Mouse (Mus musculus) forebrain, embryonic 12.5 days (tissue): ENCODE data around the gene Kcnn1. TPM values are rescaled to one million over a fixed set of nuclear protein-coding genes. Genes with fewer than 3 reads are reported as not detected.

Experiments
- ATAC-seq: fragments of 200-750 bp; cut with Nextera tagmentation; 2 replicates; pipeline ENCODE4 v1.8.0; 2017; ENCODE audit warnings: moderate TSS enrichment; ENCODE audit not compliant: low FRiP score
- H3K27ac ChIP-seq: fragments of 300-500 bp; sonication (generic); 2 replicates; pipeline ENCODE4 v1.5.1; 2016; ENCODE audit warnings: mild to moderate bottlenecking
- H3K27me3 ChIP-seq: fragments of 300-500 bp; sonication (generic); 2 replicates; pipeline ENCODE4 v1.6.1; 2016; ENCODE audit warnings: mild to moderate bottlenecking
- H3K36me3 ChIP-seq: fragments of 300-500 bp; sonication (generic); replicated peaks from 2 replicates; pipeline ENCODE4 v1.6.1; 2016; ENCODE audit warnings: mild to moderate bottlenecking
- H3K4me1 ChIP-seq: fragments of 300-500 bp; sonication (generic); 2 replicates; pipeline ENCODE4 v1.6.1; 2016
- H3K4me2 ChIP-seq: fragments of 300-500 bp; sonication (generic); 2 replicates; pipeline ENCODE4 v1.6.1; 2016; ENCODE audit warnings: mild to moderate bottlenecking, moderate library complexity
- H3K4me3 ChIP-seq: fragments of 300-500 bp; sonication (generic); replicated peaks from 2 replicates; pipeline ENCODE4 v1.5.1; 2016; ENCODE audit warnings: mild to moderate bottlenecking
- H3K9ac ChIP-seq: fragments of 300-500 bp; sonication (generic); 2 replicates; pipeline ENCODE4 v1.6.1; 2016; ENCODE audit warnings: mild to moderate bottlenecking
- H3K9me3 ChIP-seq: fragments of 300-500 bp; sonication (generic); 2 replicates; pipeline ENCODE4 v1.6.1; 2016
- WGBS: fragments of 180-500 bp; shearing (Covaris S2); methylation state at CpG from one replicate; pipeline ENCODE4 v1.1.7; 2016; 5-methylcytosine and 5-hydroxymethylcytosine counted together
- polyA plus RNA-seq: library from polyadenylated mRNA; unstranded; fragments of >200 nt; fragmentation: Nextera tagmentation; extraction: Ambion mirVana; gene quantifications from 2 replicates; pipeline ENCODE4 v1.2.1, GENCODE M21; 2016

Gene Kcnn1
- polyA plus RNA-seq: 14.4 and 16.3 TPM in 2 replicates

DNA sequence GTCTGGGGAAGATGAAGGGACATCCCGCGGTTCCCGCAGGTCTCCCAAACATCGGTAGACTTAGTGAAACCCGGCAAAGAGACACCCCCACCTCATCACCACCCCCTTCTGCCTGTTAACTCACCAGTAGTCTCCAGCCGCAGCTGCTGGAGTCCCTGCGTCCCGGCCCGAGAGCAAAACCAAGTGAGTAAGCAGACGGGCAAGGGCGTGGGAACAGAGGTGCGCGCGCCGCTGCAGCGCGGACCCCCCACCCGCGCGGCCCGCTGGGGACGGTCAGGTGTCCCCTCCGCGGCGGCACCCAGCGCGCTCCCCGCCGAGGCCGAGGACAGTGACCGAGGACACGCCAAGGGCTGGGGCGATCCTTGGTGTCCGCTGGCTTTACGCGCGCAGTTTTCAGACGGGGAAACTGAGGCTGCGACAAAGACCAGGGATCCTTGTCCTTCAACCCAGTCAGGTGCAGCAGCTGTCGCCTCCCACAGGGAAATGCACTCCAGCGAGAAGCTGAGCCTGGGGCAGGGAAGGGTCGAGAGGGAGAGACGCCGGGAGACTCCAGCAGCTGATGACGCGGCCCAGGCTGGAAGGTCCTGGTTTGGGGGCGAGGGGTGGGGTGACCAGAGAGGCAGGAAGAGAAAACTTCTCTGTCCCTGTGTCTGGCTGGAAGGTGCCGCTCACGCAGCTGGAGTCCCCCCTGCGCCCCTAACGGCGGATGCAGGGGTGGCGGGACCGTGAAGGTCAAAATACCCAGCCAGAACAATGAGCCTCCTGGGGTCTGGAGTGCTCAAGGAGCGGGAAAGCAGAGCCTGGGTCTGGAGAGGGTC lies at the start of gene Kcnn1:
Gene Kcnn1 (minus strand): TSS at position 435 of the 818 bp plus-strand sequence.
- ATAC-seq: no peak
- peaks cover 66% of the 10 kb centered on the region for H3K4me1 ChIP-seq
- under 1% methylated on average over 55 of the region's 55 CpGs for WGBS

DNA sequence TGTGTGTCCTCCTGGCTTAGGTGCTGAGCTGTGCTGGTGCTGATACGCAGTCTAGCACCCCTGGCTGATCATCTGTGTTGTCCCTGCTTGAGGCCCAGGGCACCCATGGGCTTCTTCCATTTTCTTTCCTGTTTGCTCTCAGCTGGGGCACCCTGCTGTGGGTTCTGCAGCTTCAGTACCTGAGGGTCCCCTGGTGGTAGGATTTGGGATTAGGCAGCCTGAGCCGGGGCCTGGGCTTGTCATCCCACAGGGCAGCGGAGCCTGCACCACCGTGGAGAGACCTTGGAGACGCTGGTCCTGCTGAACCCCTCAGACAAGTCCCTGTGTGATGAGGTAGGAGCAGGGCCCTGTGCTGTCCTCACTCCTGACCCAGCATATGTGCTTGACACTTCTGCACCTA lies 48.5 kb upstream of the Kcnn1 start:
- H3K36me3 ChIP-seq: peaks cover 61% of the 10 kb centered on the region
- 72% methylated on average over 5 of the region's 5 CpGs for WGBS

More for the DNA sequence above, at the start of gene Kcnn1:
- Histone ChIP-seq H3K36me3 (peaks cover 6% of the 10 kb centered on the region), H3K4me3 (peak within 1 kb of the TSS; percentile 58), H3K9ac (peak within 1 kb of the TSS; percentile 74), H3K4me2 (peak within 1 kb of the TSS; percentile 85), H3K27me3 (peaks cover 26% of the 10 kb centered on the region), H3K27ac (peak within 1 kb of the TSS; percentile 97), H3K9me3 (no peaks in the 10 kb centered on the region)

DNA sequence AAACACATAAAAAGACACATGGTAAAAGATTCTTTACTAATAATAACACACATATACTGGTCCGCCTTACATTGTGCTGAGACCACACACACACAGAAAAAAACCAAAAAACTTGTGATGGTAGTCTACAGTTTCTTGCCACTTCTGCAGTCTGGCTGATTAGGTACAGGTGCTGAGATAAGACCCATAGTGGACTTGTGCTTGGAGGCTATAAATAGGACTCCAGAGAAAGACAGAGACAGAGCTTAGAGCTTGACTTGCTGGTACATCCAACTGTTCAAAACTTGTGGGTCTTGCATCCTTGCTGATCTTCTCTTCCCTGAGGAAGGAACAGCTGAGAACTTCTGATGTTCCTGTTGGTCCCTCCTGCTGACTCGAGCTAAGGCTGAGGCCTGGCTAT lies 44.5 kb upstream of the Kcnn1 start:
- Histone ChIP-seq H3K9ac (no peak overlapping the region), H3K4me3 (no peak overlapping the region), H3K9me3 (no peaks in the 10 kb centered on the region), H3K4me1 (peaks cover 22% of the 10 kb centered on the region), H3K4me2 (no peak overlapping the region), H3K36me3 (peaks cover 20% of the 10 kb centered on the region), H3K27me3 (peaks cover 21% of the 10 kb centered on the region), H3K27ac (no peak overlapping the region)
- WGBS: 99% methylated on average over 2 of the region's 2 CpGs
- no peak for ATAC-seq

More for the DNA sequence above, 48.5 kb upstream of the Kcnn1 start:
- Histone ChIP-seq H3K27me3 (no peaks in the 10 kb centered on the region), H3K27ac (no peak overlapping the region), H3K4me1 (peaks cover 12% of the 10 kb centered on the region), H3K9me3 (no peaks in the 10 kb centered on the region), H3K4me3 (no peak overlapping the region), H3K4me2 (no peak overlapping the region), H3K9ac (no peak overlapping the region)
- ATAC-seq: no peak

DNA sequence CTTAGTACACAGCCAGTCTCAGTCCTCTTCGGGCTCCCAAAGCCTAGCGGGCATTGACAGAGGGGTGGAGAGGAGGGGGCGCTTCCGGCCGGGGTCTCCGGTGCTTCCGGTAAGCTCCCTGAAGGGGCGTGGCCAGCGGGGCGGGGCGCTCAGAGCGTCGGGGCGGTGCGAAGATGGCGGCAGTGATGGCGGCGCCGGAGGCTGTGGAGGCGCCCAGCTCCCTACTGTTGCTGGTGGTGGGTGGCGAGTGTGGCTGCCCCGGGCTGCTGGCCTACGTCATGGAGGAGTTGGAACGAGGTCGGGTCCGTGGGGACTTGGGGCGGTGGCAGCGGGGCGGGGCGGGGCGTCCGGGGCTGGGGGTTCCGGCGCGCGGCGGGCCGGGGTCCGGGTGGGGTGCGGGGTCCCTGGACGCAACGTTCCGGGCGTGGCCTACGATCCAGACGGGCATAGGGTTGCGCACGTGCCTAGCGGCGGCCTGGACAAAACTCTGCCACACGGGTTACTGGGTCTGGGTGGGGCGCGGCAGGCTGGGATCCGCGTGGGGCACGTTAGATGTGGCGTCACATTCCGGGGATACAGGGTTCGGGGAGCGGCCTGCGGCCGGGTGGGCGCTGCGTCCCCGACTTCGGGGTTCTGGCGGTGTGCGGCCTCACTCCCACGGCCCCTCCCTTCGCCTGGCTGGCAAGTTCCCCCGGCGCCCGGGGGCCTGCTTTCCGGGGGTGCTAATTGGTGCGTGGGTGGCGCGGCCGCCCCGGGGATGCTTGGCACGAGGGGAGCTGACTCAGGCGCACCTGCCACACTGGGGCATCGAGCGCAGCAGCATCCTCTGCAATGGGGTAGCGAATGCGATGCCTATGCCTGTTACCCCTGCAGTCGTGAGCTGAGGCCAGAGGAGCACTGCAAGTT lies 43.0 kb upstream of the Kcnn1 start, which contains the start of gene Map1s:
Gene Map1s (plus strand): TSS at position 102 of the 906 bp plus-strand sequence.
- Histone ChIP-seq H3K9me3 (no peaks in the 10 kb centered on the region), H3K9ac (peak within 1 kb of the TSS; percentile 94), H3K4me1 (peaks cover 22% of the 10 kb centered on the region), H3K27me3 (peaks cover 28% of the 10 kb centered on the region), H3K4me2 (peak within 1 kb of the TSS; percentile 94), H3K4me3 (peak within 1 kb of the TSS; percentile 92), H3K27ac (peak within 1 kb of the TSS; percentile 89), H3K36me3 (peaks cover 5% of the 10 kb centered on the region)
- peak; percentile 96 for ATAC-seq
- WGBS: under 1% methylated on average over 84 of the region's 86 CpGs

DNA sequence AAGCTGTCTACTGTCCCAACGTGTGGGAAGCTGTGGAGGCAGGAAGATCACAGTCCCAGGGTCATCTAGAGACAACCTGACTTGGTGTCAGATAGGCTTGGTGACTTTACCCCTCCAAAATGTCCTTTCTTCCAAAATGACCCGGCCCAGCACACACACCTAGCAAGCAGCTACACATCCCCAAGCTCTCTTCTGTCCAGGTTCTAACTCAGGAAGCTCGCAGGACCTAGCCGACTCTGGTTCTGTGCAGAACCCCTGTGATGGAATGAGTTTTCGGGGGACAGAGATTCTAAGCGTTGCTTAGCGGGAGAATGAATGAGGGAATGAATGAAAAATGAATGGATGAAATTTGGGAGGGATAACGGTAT lies 42.4 kb upstream of the Kcnn1 start:
- peaks cover 28% of the 10 kb centered on the region for H3K27me3 ChIP-seq
- WGBS: 18% methylated on average over 8 of the region's 8 CpGs

DNA sequence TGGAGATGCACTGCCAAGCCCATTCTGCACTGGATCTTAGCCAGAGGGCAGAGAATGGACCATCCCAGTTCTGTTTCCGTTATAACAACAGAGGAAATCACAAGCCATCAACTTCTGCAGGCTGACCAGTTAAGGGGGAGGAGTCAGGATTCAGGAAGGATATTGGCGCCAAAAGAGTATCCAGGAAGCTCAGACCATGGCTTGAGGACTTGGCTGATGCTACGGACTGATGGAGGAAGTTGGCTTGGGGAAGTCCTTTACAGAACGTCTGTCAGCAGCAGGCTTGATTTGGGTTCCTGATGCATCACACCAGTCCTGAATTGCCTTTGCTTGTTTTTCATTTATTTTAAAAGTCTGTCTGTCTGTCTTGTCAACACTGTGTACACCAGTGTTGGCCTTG lies 41.5 kb upstream of the Kcnn1 start:
- no peak overlapping the region for H3K27ac ChIP-seq
- peaks cover 22% of the 10 kb centered on the region for H3K4me1 ChIP-seq
- no peak overlapping the region for H3K4me2 ChIP-seq
- H3K36me3 ChIP-seq: no peaks in the 10 kb centered on the region; the same call in 1 of the 2 replicates
- WGBS: 67% methylated on average over 4 of the region's 4 CpGs
- H3K4me3 ChIP-seq: no peak overlapping the region
- H3K9ac ChIP-seq: no peak overlapping the region
- peaks cover 28% of the 10 kb centered on the region for H3K27me3 ChIP-seq
- no peak for ATAC-seq
- H3K9me3 ChIP-seq: no peaks in the 10 kb centered on the region

More for the DNA sequence above, 42.4 kb upstream of the Kcnn1 start:
- Histone ChIP-seq H3K9me3 (no peaks in the 10 kb centered on the region), H3K36me3 (no peaks in the 10 kb centered on the region; the same call in 1 of the 2 replicates), H3K4me3 (peak overlapping the region; percentile 92), H3K9ac (peak overlapping the region; percentile 94), H3K4me2 (peak overlapping the region; percentile 94), H3K4me1 (peaks cover 22% of the 10 kb centered on the region), H3K27ac (peak overlapping the region; percentile 89; the same call in 1 of the 2 replicates)
- ATAC-seq: peak; percentile 42

DNA sequence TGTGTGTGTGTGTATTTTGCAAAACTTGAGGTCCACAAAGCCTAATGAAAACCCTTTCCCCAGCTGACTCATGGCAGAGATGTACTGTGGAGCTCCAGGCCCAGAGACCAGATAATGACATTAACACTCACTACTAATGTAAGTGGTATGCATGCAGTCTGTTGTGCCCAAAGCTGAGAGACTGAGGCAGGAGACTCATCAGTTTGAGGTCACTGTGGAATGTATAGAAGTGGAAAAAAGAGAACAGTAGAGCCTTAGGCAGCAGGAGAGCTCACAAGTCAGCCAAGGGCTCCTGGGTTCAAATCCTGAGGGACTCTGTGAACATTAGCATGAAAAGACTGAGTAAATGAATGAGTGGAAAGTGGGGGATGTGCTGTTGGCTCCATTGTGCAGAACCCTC lies 40.5 kb upstream of the Kcnn1 start:
- Histone ChIP-seq H3K9me3 (no peaks in the 10 kb centered on the region), H3K9ac (no peak overlapping the region), H3K36me3 (no peaks in the 10 kb centered on the region), H3K27ac (no peak overlapping the region), H3K4me1 (peaks cover 23% of the 10 kb centered on the region), H3K4me3 (no peak overlapping the region), H3K4me2 (no peak overlapping the region), H3K27me3 (peaks cover 31% of the 10 kb centered on the region)
- ATAC-seq: no peak

DNA sequence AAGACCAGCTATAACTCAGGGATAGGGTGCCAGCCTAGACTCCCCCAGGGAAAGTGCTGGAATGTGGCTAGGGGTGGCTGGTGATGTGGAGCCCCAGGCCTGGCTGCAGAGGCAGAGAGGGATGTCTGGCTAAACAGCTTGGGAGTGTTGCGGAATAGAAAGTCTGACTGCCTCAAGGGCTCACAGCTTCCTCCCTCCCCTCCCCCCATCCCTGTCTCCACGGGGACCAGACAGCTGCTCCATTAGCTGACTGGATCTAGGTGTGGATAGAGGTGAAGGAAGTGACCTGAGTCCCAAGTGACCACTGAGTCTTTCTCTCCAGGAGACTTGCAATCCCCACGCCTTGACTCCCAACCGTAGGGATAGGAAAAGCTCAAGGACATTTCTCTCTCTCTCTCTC lies 40.1 kb upstream of the Kcnn1 start:
- Histone ChIP-seq H3K4me3 (no peak overlapping the region), H3K9ac (no peak overlapping the region)
- no peak for ATAC-seq

DNA sequence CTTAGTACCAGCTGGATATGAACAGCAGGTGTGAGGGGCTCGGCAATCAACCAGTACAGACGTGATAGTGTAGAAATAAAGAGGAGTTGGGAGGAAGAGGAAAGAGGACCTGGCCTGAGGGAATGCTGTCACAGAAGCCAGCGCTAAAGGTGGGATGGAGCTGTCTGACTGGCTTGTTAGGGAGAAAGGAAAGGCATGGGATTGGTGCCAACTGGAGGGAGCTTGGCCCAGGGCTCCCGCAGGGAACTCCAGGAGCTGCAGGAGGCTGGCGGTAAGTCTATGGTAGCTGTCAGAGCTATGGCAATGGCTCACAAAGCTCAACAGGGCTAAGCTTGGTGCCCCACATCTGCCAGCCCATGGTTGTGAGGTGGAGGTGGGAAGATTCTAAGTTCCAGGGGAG lies 39.2 kb upstream of the Kcnn1 start:
- H3K36me3 ChIP-seq: no peaks in the 10 kb centered on the region
- peaks cover 31% of the 10 kb centered on the region for H3K27me3 ChIP-seq
- H3K4me3 ChIP-seq: no peak overlapping the region
- H3K9me3 ChIP-seq: no peaks in the 10 kb centered on the region
- H3K27ac ChIP-seq: no peak overlapping the region
- H3K9ac ChIP-seq: no peak overlapping the region
- ATAC-seq: no peak
- H3K4me1 ChIP-seq: peaks cover 21% of the 10 kb centered on the region
- WGBS: 38% methylated on average over 5 of the region's 5 CpGs
- no peak overlapping the region for H3K4me2 ChIP-seq

More for the DNA sequence above, 40.1 kb upstream of the Kcnn1 start:
- H3K36me3 ChIP-seq: no peaks in the 10 kb centered on the region
- WGBS: 49% methylated on average over 4 of the region's 4 CpGs
- H3K27me3 ChIP-seq: peaks cover 31% of the 10 kb centered on the region
- no peaks in the 10 kb centered on the region for H3K9me3 ChIP-seq
- H3K27ac ChIP-seq: no peak overlapping the region
- peaks cover 27% of the 10 kb centered on the region for H3K4me1 ChIP-seq
- H3K4me2 ChIP-seq: no peak overlapping the region

DNA sequence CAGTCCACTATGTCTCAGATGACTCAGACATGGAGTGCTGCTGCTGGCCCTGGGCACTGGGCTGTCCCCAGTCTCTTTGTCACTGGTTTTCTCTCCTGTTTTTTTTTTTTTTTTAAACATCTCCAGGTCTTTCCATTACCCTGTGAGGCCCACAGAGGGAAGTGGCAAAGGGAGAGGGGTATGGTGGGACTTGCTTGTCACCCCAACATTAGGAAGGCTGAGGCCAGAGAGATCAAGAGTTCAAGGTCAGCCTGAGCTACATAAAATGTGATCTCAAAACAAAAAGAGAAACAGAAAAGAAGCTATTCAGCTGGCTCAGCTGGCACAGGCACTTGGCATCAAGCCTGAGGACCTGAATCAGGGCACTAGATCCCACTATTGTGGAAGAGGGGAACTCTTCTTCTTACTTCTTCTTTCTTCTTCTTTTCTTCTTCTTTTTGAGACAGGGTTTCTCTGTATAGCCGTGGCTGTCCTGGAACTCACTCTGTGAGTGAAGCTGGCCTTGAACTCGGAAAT lies 37.9 kb upstream of the Kcnn1 start:
- Histone ChIP-seq H3K4me3 (no peak overlapping the region), H3K9ac (no peak overlapping the region), H3K27ac (no peak overlapping the region), H3K27me3 (peaks cover 31% of the 10 kb centered on the region), H3K36me3 (no peaks in the 10 kb centered on the region), H3K4me1 (peaks cover 18% of the 10 kb centered on the region), H3K4me2 (no peak overlapping the region), H3K9me3 (no peaks in the 10 kb centered on the region)
- 85% methylated on average over 2 of the region's 2 CpGs for WGBS
- no peak for ATAC-seq

DNA sequence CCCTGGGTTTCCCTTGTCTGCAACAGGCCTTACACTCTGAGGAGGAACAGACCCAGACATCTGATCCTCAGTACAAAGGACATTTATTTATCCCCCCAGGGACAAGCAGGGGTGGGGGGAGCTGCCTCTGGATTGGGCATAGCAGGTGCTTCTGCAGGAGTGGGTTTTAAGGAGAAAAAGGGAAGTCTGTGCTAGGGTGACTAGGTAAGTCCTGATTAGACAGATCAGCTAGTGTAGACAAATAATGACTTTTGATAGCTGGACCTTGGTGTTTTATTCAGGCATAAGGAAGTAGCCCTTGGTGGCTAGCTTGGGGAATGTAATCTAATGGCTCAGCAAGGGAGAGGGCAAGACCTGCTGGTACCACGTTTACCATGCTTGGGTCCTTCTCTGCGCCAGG lies 36.2 kb upstream of the Kcnn1 start:
- WGBS: 84% methylated on average over 2 of the region's 2 CpGs
- Histone ChIP-seq H3K4me2 (no peak overlapping the region), H3K27ac (no peak overlapping the region), H3K27me3 (peaks cover 33% of the 10 kb centered on the region), H3K36me3 (peaks cover 17% of the 10 kb centered on the region), H3K9me3 (no peaks in the 10 kb centered on the region), H3K4me1 (peaks cover 16% of the 10 kb centered on the region), H3K4me3 (no peak overlapping the region), H3K9ac (no peak overlapping the region)
- ATAC-seq: no peak

DNA sequence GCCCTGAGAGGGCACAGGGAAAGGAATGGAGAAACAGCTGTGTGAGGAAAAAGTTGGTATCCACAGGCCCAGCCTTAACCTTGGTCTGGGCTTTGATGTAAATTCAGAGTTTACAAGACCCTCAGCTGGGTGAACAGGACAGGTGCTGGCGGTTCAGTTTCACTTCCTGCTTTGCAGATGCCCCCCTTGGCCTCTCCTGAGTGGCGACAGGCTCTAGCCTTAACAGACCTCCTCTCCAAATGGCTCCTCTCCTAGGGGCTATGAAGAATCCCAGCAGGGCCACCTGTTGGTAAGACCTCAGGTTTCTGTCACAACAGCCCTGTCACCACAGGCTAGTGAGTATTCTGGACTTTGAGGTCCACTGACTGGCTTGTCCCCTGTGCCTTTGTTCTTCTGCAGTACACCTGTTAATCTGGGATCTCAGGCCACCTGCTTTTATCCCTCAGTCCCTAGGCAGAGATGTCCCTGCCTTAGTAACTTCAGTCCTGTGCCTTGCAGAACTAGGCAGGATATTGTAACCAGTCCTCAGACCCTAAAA lies 35.7 kb upstream of the Kcnn1 start:
- H3K4me3 ChIP-seq: no peak overlapping the region
- WGBS: 65% methylated on average over 2 of the region's 2 CpGs

More for the DNA sequence above, 35.7 kb upstream of the Kcnn1 start:
- Histone ChIP-seq H3K9me3 (no peaks in the 10 kb centered on the region), H3K36me3 (peaks cover 22% of the 10 kb centered on the region), H3K27me3 (peaks cover 33% of the 10 kb centered on the region), H3K9ac (peak overlapping the region; percentile 44), H3K4me1 (peaks cover 16% of the 10 kb centered on the region), H3K4me2 (peak overlapping the region; percentile 65; the same call in 1 of the 2 replicates), H3K27ac (0 out of 2 replicates have a peak overlapping the region, but pooled peaks have one; percentile 2)
- no peak for ATAC-seq
